Mouse (Mus musculus) E14TG2a.4 (cell line): ENCODE data around the gene Rhd.

Experiments used
- H3K27me3 ChIP-seq: 2 replicates; pipeline ENCODE4 v1.6.1; 2014; ENCODE audit warnings: low read length, control low read depth; ENCODE audit not compliant: insufficient read depth
- H3K36me3 ChIP-seq: 2 replicates; pipeline ENCODE4 v1.6.1; 2014; ENCODE audit warnings: low read length, control low read depth; ENCODE audit not compliant: insufficient read depth
- H3K4me1 ChIP-seq: replicated peaks from 2 replicates; pipeline ENCODE4 v1.6.1; 2014; ENCODE audit warnings: low read depth, low read length, control low read depth
- H3K4me3 ChIP-seq: replicated peaks from 2 replicates; pipeline ENCODE4 v1.5.1; 2014; ENCODE audit warnings: mild to moderate bottlenecking, low read length
- H3K9me3 ChIP-seq: 2 replicates; pipeline ENCODE4 v1.6.1; 2014; ENCODE audit warnings: low read length, control low read depth
- CTCF ChIP-seq: conservative IDR thresholded peaks from 2 replicates; pipeline ENCODE4 v1.5.1; 2014; ENCODE audit warnings: low read length
- NANOG ChIP-seq: IDR thresholded peaks from 2 replicates; pipeline ENCODE4 v1.6.1; 2014; ENCODE audit warnings: borderline replicate concordance, low read length, mixed read lengths
- POU5F1 ChIP-seq: IDR thresholded peaks from 2 replicates; pipeline ENCODE4 v1.6.1; 2014; ENCODE audit warnings: low read length, borderline replicate concordance

The Rhd gene

DNA sequence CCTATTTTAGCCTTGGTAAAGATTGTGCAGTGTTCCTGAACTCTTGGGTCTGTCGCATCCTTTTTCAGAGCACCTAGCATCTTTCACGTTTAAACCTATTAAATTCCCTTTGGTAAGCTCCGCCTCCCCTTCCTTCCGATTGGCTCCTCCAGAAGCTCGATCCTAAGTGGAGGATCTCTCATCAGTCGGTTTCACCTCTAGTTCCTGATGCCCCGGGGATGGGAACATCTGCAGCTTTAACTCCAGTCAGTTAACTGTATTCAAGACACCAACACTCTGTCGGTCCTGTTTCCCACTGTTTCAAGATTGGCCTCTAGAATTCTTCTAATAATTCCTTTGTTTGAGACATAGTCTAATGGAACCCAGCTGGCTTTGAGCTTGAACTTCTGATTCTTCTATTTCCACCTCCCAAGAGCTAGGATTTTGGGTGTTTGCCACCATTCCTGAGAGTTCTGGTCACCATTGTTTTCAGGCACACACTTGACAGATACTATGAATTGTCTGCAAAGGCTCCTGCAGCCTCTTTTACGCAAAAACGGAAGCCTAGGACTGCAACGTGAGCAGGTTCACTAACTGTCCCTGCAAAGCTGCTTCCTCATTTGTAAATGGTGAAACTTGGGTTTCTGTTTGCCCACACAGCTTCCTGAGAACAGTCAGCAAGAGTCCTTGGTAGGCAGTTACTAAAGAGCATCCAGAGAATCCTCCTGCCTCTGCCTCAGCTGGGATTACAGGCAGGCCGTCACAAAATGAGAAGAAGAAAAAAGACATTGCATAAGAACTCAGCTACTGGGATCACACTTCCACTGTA is 55.6 kb downstream of the Rhd start:
- Histone ChIP-seq H3K4me1 (peaks cover 47% of the 10 kb centered on the region), H3K9me3 (no peaks in the 10 kb centered on the region), H3K4me3 (no peak overlapping the region), H3K27me3 (no peaks in the 10 kb centered on the region), H3K36me3 (peaks cover 9% of the 10 kb centered on the region)
- no peak for TF ChIP-seq NANOG
- TF ChIP-seq CTCF: no peak
- TF ChIP-seq POU5F1: no peak

DNA sequence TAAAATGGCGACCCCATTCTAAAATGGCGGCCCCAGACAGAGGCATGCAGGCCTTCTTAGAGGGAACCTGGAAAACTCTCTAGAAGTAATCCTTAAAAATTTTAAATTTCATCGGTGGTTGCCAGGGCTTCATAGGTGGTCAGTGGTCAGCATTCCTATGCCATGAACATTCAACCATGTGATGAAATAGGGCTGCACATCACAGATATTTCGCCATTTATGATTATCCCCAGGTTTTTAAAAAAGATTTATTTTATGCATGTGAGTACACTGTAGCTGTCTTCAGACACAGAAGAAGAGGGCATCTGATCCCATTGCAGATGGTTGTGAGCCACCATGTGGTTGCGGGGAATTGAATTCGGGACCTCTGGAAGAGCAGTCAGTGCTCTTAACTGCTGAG is 56.3 kb downstream of the Rhd start:
- H3K27me3 ChIP-seq: no peaks in the 10 kb centered on the region
- H3K4me3 ChIP-seq: no peak overlapping the region
- H3K36me3 ChIP-seq: peaks cover 16% of the 10 kb centered on the region
- H3K4me1 ChIP-seq: peaks cover 48% of the 10 kb centered on the region
- TF ChIP-seq NANOG: no peak
- H3K9me3 ChIP-seq: no peaks in the 10 kb centered on the region

- no peaks in the 10 kb centered on the region for H3K27me3 ChIP-seq
- TF ChIP-seq CTCF (no peak), POU5F1 (no peak), NANOG (no peak)
- no peaks in the 10 kb centered on the region for H3K9me3 ChIP-seq
These were observed 57.4 kb downstream of the Rhd start for GRCm38 (mm10) chr4:134921703-134922102.

DNA sequence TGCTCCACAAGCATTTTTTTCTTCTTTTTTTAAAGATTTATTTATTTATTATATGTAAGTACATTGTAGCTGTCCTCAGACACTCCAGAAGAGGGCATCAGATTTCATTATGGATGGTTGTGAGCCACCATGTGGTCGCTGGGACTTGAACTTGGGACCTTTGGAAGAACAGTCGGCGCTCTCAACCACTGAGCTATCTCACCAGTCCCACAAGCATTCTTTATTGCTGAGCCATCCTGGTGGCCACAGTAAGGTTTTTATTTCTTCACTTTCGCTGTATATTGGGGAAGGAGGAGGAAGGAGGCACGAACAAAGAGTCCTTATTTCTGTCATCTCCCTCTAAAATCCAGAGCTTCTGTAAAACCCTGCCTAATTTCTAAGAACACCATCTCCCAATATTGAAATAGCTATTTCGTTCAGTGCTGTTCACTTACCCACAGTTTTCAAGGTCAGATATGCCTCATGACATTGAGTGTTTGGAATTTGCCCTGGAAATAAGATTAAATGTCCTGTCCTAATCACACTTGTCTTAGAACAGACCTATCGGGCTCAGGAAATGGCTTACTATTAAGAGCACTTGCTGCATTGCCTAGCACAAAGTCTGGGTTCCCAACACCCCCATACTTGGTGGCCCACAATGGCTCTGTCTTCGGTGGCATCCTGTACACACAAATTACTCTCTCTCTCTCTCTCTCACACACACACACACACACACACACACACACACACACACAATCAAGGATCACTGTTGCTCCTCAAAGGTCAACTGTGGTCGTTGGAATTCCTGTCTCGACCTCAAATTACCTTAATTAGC is 58.0 kb downstream of the Rhd start:
- Histone ChIP-seq H3K9me3 (no peaks in the 10 kb centered on the region), H3K36me3 (peaks cover 33% of the 10 kb centered on the region), H3K4me3 (peak overlapping the region; percentile 94), H3K27me3 (no peaks in the 10 kb centered on the region), H3K4me1 (peaks cover 59% of the 10 kb centered on the region)
- TF ChIP-seq NANOG (no peak), CTCF (no peak), POU5F1 (no peak)

More at GRCm38 (mm10) chr4:134921703-134922102, 57.4 kb downstream of the Rhd start:
- Histone ChIP-seq H3K4me3 (no peak overlapping the region), H3K36me3 (peaks cover 27% of the 10 kb centered on the region), H3K4me1 (peaks cover 56% of the 10 kb centered on the region)

- TF ChIP-seq POU5F1: no peak
- Histone ChIP-seq H3K4me3 (peak overlapping the region; percentile 94), H3K27me3 (no peaks in the 10 kb centered on the region), H3K4me1 (peaks cover 62% of the 10 kb centered on the region), H3K9me3 (no peaks in the 10 kb centered on the region), H3K36me3 (peaks cover 39% of the 10 kb centered on the region)
These were observed 58.5 kb downstream of the Rhd start for GRCm38 (mm10) chr4:134922925-134923244.

DNA sequence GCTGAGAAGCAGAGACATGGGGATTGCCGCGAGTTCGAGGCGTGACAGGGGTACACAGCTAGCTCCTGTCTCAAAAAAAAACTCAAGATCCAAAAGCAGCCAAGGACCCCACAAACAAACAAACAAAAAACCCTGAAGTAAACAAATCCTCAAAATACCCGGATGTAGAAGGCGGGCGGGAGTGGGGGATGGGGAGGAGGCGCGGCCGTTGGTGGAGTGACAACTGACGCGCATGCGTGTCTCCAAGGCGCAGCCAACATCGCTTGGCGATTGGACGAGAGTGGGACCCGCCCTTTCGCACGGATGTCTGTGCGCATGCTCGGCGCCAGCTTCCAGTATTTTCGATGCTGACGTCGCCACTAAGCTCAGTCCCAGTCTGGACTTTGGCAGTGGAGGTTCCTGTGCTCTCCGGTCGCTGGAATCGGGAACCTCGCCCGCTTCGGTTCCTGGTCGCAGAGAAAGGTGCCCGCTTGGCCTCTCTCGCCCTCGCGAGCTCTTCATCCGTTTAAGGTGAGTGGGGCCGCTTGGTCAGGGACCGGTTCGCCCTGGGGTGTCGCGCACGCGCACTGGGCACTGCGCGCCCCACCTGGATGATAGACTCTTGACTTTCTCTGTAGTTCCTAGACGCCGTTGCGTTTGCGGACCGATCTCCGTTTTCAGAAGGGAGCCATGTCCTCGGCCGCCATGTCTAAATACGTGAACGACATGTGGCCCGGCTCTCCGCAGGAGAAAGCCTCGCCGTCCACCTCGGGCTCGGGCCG is 59.1 kb downstream of the Rhd start, which contains the start of gene Rsrp1:
Gene Rsrp1 (plus strand): TSS at position 335 of the 761 bp plus-strand sequence.
- Histone ChIP-seq H3K4me3 (peak within 1 kb of the TSS; percentile 94), H3K4me1 (peaks cover 62% of the 10 kb centered on the region), H3K9me3 (no peaks in the 10 kb centered on the region), H3K36me3 (peaks cover 44% of the 10 kb centered on the region), H3K27me3 (no peaks in the 10 kb centered on the region)
- TF ChIP-seq CTCF: no peak
- TF ChIP-seq POU5F1: peak; percentile 34; the same call in 1 of the 2 replicates
- no peak for TF ChIP-seq NANOG

DNA sequence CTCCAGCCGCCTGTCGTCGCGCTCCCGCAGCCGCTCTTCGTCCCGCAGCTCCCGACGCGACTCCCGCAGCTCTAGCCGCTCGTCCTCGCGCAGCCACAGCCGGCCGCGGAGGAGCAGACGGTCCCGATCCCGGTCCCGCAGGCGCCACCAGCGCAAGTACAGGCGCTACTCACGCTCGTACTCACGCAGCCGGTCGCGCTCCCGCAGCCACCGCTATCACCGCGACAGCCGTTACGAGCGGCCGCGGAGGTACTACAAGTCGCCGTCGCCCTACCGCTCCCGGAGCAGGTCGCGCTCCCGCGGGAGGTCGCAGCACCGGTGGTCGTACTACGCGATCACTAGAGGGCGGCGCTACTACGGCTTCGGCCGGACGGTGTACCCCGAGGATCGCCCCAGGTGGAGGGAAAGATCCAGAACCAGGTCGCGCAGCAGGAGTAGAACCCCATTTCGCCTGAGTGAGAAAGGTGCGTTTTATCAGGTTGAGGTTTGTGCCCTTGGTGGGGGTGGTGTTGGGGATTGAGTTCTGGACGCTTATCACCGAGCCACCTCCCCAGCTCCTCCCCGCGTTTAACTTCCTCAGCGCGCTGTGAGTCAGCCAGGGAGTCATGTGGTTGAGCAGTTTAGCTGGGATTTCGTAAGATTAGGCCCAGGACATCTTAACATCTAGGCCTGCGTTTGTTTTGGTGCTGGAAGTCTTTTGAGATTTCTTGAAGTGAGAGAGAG is 59.8 kb downstream of the Rhd start:
- peaks cover 57% of the 10 kb centered on the region for H3K4me1 ChIP-seq
- H3K4me3 ChIP-seq: peak overlapping the region; percentile 94
- H3K36me3 ChIP-seq: peaks cover 49% of the 10 kb centered on the region
- TF ChIP-seq CTCF (no peak), POU5F1 (no peak), NANOG (no peak)
- no peaks in the 10 kb centered on the region for H3K9me3 ChIP-seq
- H3K27me3 ChIP-seq: no peaks in the 10 kb centered on the region

GRCm38 (mm10) chr4:134925206-134925605 is 60.9 kb downstream of the Rhd start:
- H3K4me3 ChIP-seq: peak overlapping the region; percentile 94
- H3K27me3 ChIP-seq: no peaks in the 10 kb centered on the region
- peaks cover 52% of the 10 kb centered on the region for H3K4me1 ChIP-seq
- no peaks in the 10 kb centered on the region for H3K9me3 ChIP-seq
- TF ChIP-seq CTCF: no peak
- no peak for TF ChIP-seq NANOG
- TF ChIP-seq POU5F1: no peak
- peaks cover 50% of the 10 kb centered on the region for H3K36me3 ChIP-seq
